Mouse (Mus musculus) megakaryocyte, adult 5-6 weeks (primary cell): ENCODE data around the gene Twistnb. TPM values are rescaled to one million over a fixed set of nuclear protein-coding genes. Genes with fewer than 3 reads are reported as not detected.

Source experiments
- total RNA-seq, 2 experiments: library from RNA; stranded (forward) in 1 of 2; stranded (reverse) in 1 of 2; fragments of 153-499, 151-499 nt in 1 of 2; fragments of 221-1000, 200-1000 nt in 1 of 2; gene quantifications; 2 replicates each; pipeline versions ENCODE4 v1.2.3 to v1.2.4; 2015 to 2017

The Twistnb gene
- total RNA-seq, 2 experiments from 2014 or later: 23.2 to 30.4 TPM

Other genes with a start within 250 kb of the Twistnb start
- not detected in 2 replicates for gene Efcab10, start 34.8 kb upstream of the Twistnb start, total RNA-seq (2015)
- not detected in 2 replicates for gene Efcab10, start 34.8 kb upstream of the Twistnb start, total RNA-seq (2017)